Mouse (Mus musculus) kidney, adult 2 months (tissue): ENCODE data around the gene Mmp11.

Experiments used
- CTCF ChIP-seq: fragments of 200-500 bp; conservative IDR thresholded peaks from 2 replicates; pipeline ENCODE4 v1.5.1; 2011; ENCODE audit warnings: low read depth, mild to moderate bottlenecking, control low read depth, low read length, moderate library complexity, mixed read lengths; ENCODE audit not compliant: insufficient read depth, insufficient read length
- POLR2A ChIP-seq: fragments of 200-500 bp; IDR thresholded peaks from one replicate; pipeline ENCODE4 v1.6.1; 2011; ENCODE audit warnings: low read depth, low read length, control low read depth

GRCm38 (mm10) chr10:75973846-75974245, 37.5 kb upstream of the Mmp11 start:
- no peak for TF ChIP-seq CTCF
- no peak for TF ChIP-seq POLR2A
